Mouse (Mus musculus): ENCODE results near the gene Pcbp4. TPM values are rescaled to one million over a fixed set of nuclear protein-coding genes. Genes with fewer than 3 reads are reported as not detected.

The Pcbp4 gene
- polyA plus RNA-seq, 1 experiment, result 90.3 TPM

- no peak overlapping the region for H3K4me3 ChIP-seq (ENCODE audit: insufficient read depth, low read depth, low read length)
- H3K27me3 ChIP-seq (replicated peaks; ENCODE audit: control insufficient read depth, insufficient read depth, low read length), result no peaks in the 10 kb centered on the region
- 79% methylated on average over 9 of the region's 9 CpGs for WGBS
- H3K36me3 ChIP-seq (ENCODE audit: control insufficient read depth, insufficient read depth, low read length), result no peaks in the 10 kb centered on the region
- H3K27ac ChIP-seq (ENCODE audit: insufficient read depth, low read depth, low read length), result no peak overlapping the region
- H3K4me1 ChIP-seq (ENCODE audit: control insufficient read depth, insufficient read depth, low read length), result peaks cover 10% of the 10 kb centered on the region
- TF ChIP-seq CTCF (conservative IDR thresholded peaks at IDR 0.05; ENCODE audit: insufficient read depth, insufficient read length, low read depth, low read length) (no peak), POLR2A (IDR thresholded peaks at IDR 0.05; ENCODE audit: low read depth, low read length) (no peak)
- no peak for DNase-seq
Measured at GRCm38 (mm10) chr9:106457163-106457559, 4.1 kb downstream of the Pcbp4 start.

- Histone ChIP-seq H3K4me1 (ENCODE audit: control insufficient read depth, insufficient read depth, low read length) (peaks cover 6% of the 10 kb centered on the region; the same call in 1 of the 2 replicates), H3K36me3 (ENCODE audit: control insufficient read depth, insufficient read depth, low read length) (no peaks in the 10 kb centered on the region), H3K27ac (ENCODE audit: insufficient read depth, low read depth, low read length) (no peak overlapping the region), H3K4me3 (ENCODE audit: insufficient read depth, low read depth, low read length) (no peak overlapping the region), H3K27me3 (replicated peaks; ENCODE audit: control insufficient read depth, insufficient read depth, low read length) (no peaks in the 10 kb centered on the region)
- no peak for DNase-seq
- 79% methylated on average over 5 of the region's 5 CpGs for WGBS
- TF ChIP-seq POLR2A (IDR thresholded peaks at IDR 0.05; ENCODE audit: low read depth, low read length) (no peak), CTCF (conservative IDR thresholded peaks at IDR 0.05; ENCODE audit: insufficient read depth, insufficient read length, low read depth, low read length) (no peak)
Measured at GRCm38 (mm10) chr9:106457920-106458319, 4.8 kb downstream of the Pcbp4 start.

- Histone ChIP-seq H3K4me3 (ENCODE audit: insufficient read depth, low read depth, low read length) (no peak overlapping the region), H3K4me1 (ENCODE audit: control insufficient read depth, insufficient read depth, low read length) (no peaks in the 10 kb centered on the region), H3K36me3 (ENCODE audit: control insufficient read depth, insufficient read depth, low read length) (no peaks in the 10 kb centered on the region), H3K27ac (ENCODE audit: insufficient read depth, low read depth, low read length) (no peak overlapping the region), H3K27me3 (replicated peaks; ENCODE audit: control insufficient read depth, insufficient read depth, low read length) (no peaks in the 10 kb centered on the region)
- WGBS, result 70% methylated on average over 15 of the region's 15 CpGs
- TF ChIP-seq CTCF (conservative IDR thresholded peaks at IDR 0.05; ENCODE audit: insufficient read depth, insufficient read length, low read depth, low read length) (no peak), POLR2A (IDR thresholded peaks at IDR 0.05; ENCODE audit: low read depth, low read length) (no peak)
- DNase-seq, result no peak
Measured at GRCm38 (mm10) chr9:106459946-106460345, 6.9 kb downstream of the Pcbp4 start.

GRCm38 (mm10) chr9:106460401-106461025, 7.4 kb downstream of the Pcbp4 start:
- 71% methylated on average over 18 of the region's 18 CpGs for WGBS
- no peak overlapping the region for H3K4me3 ChIP-seq (ENCODE audit: insufficient read depth, low read depth, low read length)
- no peak for DNase-seq
- no peaks in the 10 kb centered on the region for H3K36me3 ChIP-seq (ENCODE audit: control insufficient read depth, insufficient read depth, low read length)
- no peak for TF ChIP-seq CTCF (conservative IDR thresholded peaks at IDR 0.05; ENCODE audit: insufficient read depth, insufficient read length, low read depth, low read length)
- TF ChIP-seq POLR2A (IDR thresholded peaks at IDR 0.05; ENCODE audit: low read depth, low read length), result no peak
- no peak overlapping the region for H3K27ac ChIP-seq (ENCODE audit: insufficient read depth, low read depth, low read length)
- no peaks in the 10 kb centered on the region for H3K27me3 ChIP-seq (replicated peaks; ENCODE audit: control insufficient read depth, insufficient read depth, low read length)
- H3K4me1 ChIP-seq (ENCODE audit: control insufficient read depth, insufficient read depth, low read length), result no peaks in the 10 kb centered on the region

DNA sequence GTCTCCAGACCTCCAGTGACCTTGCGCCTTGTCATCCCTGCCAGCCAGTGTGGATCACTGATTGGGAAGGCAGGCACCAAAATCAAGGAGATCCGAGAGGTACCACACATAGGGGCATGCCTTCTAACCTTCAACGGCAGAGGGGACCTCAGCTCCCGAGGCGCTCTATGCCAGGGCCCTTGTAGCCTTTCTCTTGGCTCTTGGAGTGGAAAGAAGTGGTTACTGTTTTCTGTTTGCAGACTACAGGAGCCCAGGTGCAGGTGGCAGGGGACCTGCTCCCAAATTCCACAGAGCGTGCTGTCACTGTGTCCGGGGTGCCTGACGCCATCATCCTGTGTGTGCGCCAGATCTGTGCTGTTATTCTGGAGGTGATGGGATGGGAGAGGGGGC, 7.9 kb downstream of the Pcbp4 start:
- Histone ChIP-seq H3K27me3 (replicated peaks; ENCODE audit: control insufficient read depth, insufficient read depth, low read length) (no peaks in the 10 kb centered on the region), H3K4me1 (ENCODE audit: control insufficient read depth, insufficient read depth, low read length) (no peaks in the 10 kb centered on the region), H3K36me3 (ENCODE audit: control insufficient read depth, insufficient read depth, low read length) (no peaks in the 10 kb centered on the region), H3K27ac (ENCODE audit: insufficient read depth, low read depth, low read length) (no peak overlapping the region), H3K4me3 (ENCODE audit: insufficient read depth, low read depth, low read length) (no peak overlapping the region)
- TF ChIP-seq POLR2A (IDR thresholded peaks at IDR 0.05; ENCODE audit: low read depth, low read length) (no peak), CTCF (conservative IDR thresholded peaks at IDR 0.05; ENCODE audit: insufficient read depth, insufficient read length, low read depth, low read length) (no peak)
- 88% methylated on average over 9 of the region's 9 CpGs for WGBS
- no peak for DNase-seq

DNA sequence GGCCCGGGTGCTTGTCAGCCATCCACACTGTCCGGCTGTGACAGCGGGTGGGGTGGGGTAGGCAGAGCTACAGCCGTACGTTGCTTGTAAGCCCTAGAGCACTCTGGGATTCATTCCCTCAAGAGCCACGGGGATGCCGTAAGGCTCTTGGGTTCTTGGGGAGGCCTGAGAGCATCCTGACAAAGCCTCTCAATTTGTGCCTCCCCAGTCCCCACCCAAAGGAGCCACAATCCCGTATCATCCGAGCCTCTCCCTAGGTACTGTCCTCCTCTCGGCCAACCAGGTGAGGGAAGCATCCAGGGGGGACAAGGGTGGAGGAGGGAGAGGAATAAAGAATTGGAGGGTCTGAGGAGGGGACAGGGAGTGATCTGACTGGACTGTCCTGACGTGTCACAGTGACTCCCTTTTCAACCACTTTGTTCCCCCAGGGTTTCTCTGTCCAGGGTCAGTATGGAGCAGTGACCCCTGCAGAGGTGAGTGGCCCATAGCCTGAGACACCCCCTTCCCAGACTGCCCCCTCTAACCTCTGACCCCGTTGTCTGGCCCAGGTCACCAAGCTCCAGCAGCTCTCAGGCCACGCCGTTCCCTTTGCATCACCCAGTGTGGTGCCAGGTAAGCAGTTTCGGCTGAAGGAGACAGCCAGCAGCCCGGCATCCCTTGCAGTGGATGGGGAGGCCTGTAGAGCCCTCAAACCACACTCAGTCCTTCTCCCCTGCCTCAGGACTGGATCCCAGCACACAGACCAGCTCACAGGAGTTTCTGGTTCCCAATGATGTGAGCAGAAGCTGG, 8.7 kb downstream of the Pcbp4 start:
- WGBS, result 90% methylated on average over 16 of the region's 16 CpGs
- TF ChIP-seq POLR2A (IDR thresholded peaks at IDR 0.05; ENCODE audit: low read depth, low read length) (no peak), CTCF (conservative IDR thresholded peaks at IDR 0.05; ENCODE audit: insufficient read depth, insufficient read length, low read depth, low read length) (no peak)
- DNase-seq, result no peak
- H3K27me3 ChIP-seq (replicated peaks; ENCODE audit: control insufficient read depth, insufficient read depth, low read length), result no peaks in the 10 kb centered on the region
- no peaks in the 10 kb centered on the region for H3K4me1 ChIP-seq (ENCODE audit: control insufficient read depth, insufficient read depth, low read length)
- no peak overlapping the region for H3K4me3 ChIP-seq (ENCODE audit: insufficient read depth, low read depth, low read length)
- no peaks in the 10 kb centered on the region for H3K36me3 ChIP-seq (ENCODE audit: control insufficient read depth, insufficient read depth, low read length)
- H3K27ac ChIP-seq (ENCODE audit: insufficient read depth, low read depth, low read length), result no peak overlapping the region

GRCm38 (mm10) chr9:106462430-106462800, 9.3 kb downstream of the Pcbp4 start:
- DNase-seq, result no peak
- H3K4me3 ChIP-seq (ENCODE audit: insufficient read depth, low read depth, low read length), result no peak overlapping the region
- no peaks in the 10 kb centered on the region for H3K36me3 ChIP-seq (ENCODE audit: control insufficient read depth, insufficient read depth, low read length)
- no peak for TF ChIP-seq CTCF (conservative IDR thresholded peaks at IDR 0.05; ENCODE audit: insufficient read depth, insufficient read length, low read depth, low read length)
- no peak for TF ChIP-seq POLR2A (IDR thresholded peaks at IDR 0.05; ENCODE audit: low read depth, low read length)
- H3K27me3 ChIP-seq (replicated peaks; ENCODE audit: control insufficient read depth, insufficient read depth, low read length), result no peaks in the 10 kb centered on the region
- H3K27ac ChIP-seq (ENCODE audit: insufficient read depth, low read depth, low read length), result no peak overlapping the region
- 97% methylated on average over 12 of the region's 12 CpGs for WGBS
- no peaks in the 10 kb centered on the region for H3K4me1 ChIP-seq (ENCODE audit: control insufficient read depth, insufficient read depth, low read length)
